In genomic region chr19:21577443-21577842, GRCm38 (mm10) we compare ENCODE assay signal across 22 mouse cellular contexts.
DNase-seq lines count a peak whose midpoint lies in the region; ATAC-seq and TF ChIP-seq lines count a peak whose summit lies in the region.
"Had no signal": no experiment of that assay in that cellular context is flagged by ENCODE, and none has a peak within 500 bp of the region (broad histone marks: within the 10 kb centered on the region; RNA-seq: fewer than 3 reads in every experiment).

No protein-coding gene starts in this region.

- H3K79me2 ChIP-seq in myocyte (ENCODE audit: control insufficient read depth, insufficient read depth): no peaks in the 10 kb centered on the region

- 0 out of 2 replicates have a peak overlapping the region, but pooled peaks have one; percentile 3 for H3K4me2 ChIP-seq in heart, embryonic 13.5 days
- H3K4me2 ChIP-seq in stomach, embryonic 15.5 days: no peak overlapping the region
- H3K4me2 ChIP-seq in stomach, postnatal 0 days (replicated peaks; ENCODE audit: low read depth): no peak overlapping the region
- H3K4me2 ChIP-seq in myocyte (ENCODE audit: low read depth): peak overlapping the region; percentile 32
- H3K4me2 ChIP-seq in forebrain, postnatal 0 days (ENCODE audit: low read depth): no peak overlapping the region

- no peak overlapping the region for H3K9ac ChIP-seq in heart, embryonic 13.5 days
- H3K9ac ChIP-seq in stomach, embryonic 15.5 days: no peak overlapping the region
- no peak overlapping the region for H3K9ac ChIP-seq in stomach, postnatal 0 days (ENCODE audit: low read length)
- H3K9ac ChIP-seq in forebrain, postnatal 0 days: no peak overlapping the region

- no peak overlapping the region for H3K4me3 ChIP-seq in heart, embryonic 13.5 days
- no peak overlapping the region for H3K4me3 ChIP-seq in stomach, embryonic 15.5 days (replicated peaks)
- H3K4me3 ChIP-seq in stomach, postnatal 0 days (ENCODE audit: low read depth, low read length): no peak overlapping the region
- H3K4me3 ChIP-seq in myocyte: no peak overlapping the region
- no peak overlapping the region for H3K4me3 ChIP-seq in forebrain, postnatal 0 days (ENCODE audit: low read depth, low read length)

- peak; percentile 61 for DNase-seq in heart, adult 11 months
- DNase-seq in heart, postnatal 14 days: no peak
- no peak for DNase-seq in heart, postnatal 36 days
- DNase-seq in stomach, postnatal 0 days (ENCODE audit: low spot score): no peak
- no peak for DNase-seq in forebrain, postnatal 0 days
- DNase-seq: adrenal gland, adult 2 months; adrenal gland, adult 8-10 months; adrenal gland, postnatal 10 days; adrenal gland, postnatal 14 days; adrenal gland, postnatal 25 days; adrenal gland, postnatal 36 days; B cell, adult 2 months; cerebellum, adult 11 months; cerebellum, adult 11-12 months had no signal

- no peak for TF ChIP-seq CTCF in stomach, postnatal 0 days (IDR thresholded peaks at IDR 0.05; ENCODE audit: low read depth)
- TF ChIP-seq CTCF in forebrain, postnatal 0 days (IDR thresholded peaks at IDR 0.05; ENCODE audit: low read depth): no peak

- no peaks in the 10 kb centered on the region for H3K36me3 ChIP-seq in heart, embryonic 13.5 days
- no peaks in the 10 kb centered on the region for H3K36me3 ChIP-seq in stomach, embryonic 15.5 days
- H3K36me3 ChIP-seq in stomach, postnatal 0 days (ENCODE audit: control insufficient read depth, insufficient read depth, low read length): no peaks in the 10 kb centered on the region
- no peaks in the 10 kb centered on the region for H3K36me3 ChIP-seq in myocyte (ENCODE audit: control insufficient read depth, insufficient read depth)
- H3K36me3 ChIP-seq in forebrain, postnatal 0 days (ENCODE audit: insufficient read depth): no peaks in the 10 kb centered on the region
- H3K36me3 ChIP-seq: G1E had no signal

- TF ChIP-seq POLR2A in myocyte (IDR thresholded peaks at IDR 0.05; ENCODE audit: insufficient read length, low read depth): no peak

- WGBS in heart, embryonic 13.5 days: 26% methylated on average over 3 of the region's 3 CpGs
- WGBS in stomach, embryonic 15.5 days: 48% methylated on average over 3 of the region's 3 CpGs
- WGBS in stomach, postnatal 0 days: 49% methylated on average over 3 of the region's 3 CpGs
- 53% methylated on average over 3 of the region's 3 CpGs for WGBS in forebrain, postnatal 0 days

- H3K9me3 ChIP-seq in heart, embryonic 13.5 days: no peaks in the 10 kb centered on the region
- H3K9me3 ChIP-seq in stomach, embryonic 15.5 days: no peaks in the 10 kb centered on the region
- no peaks in the 10 kb centered on the region for H3K9me3 ChIP-seq in stomach, postnatal 0 days (ENCODE audit: control insufficient read depth, low read length)
- H3K9me3 ChIP-seq in forebrain, postnatal 0 days (ENCODE audit: low read length): no peaks in the 10 kb centered on the region
- H3K9me3 ChIP-seq: G1E had no signal

- ATAC-seq in heart, embryonic 13.5 days (ENCODE audit: extremely low read depth, insufficient number of reproducible peaks, low FRiP score, low TSS enrichment): no peak
- ATAC-seq in stomach, embryonic 15.5 days (ENCODE audit: insufficient read depth, low FRiP score, low read depth): peak; percentile 35; the same call in 1 of the 2 replicates
- ATAC-seq in stomach, postnatal 0 days (ENCODE audit: low FRiP score, low TSS enrichment): no peak
- ATAC-seq in forebrain, postnatal 0 days: no peak
- ATAC-seq: activated CD4-positive, CD25-positive, alpha-beta regulatory T cell, adult 4 months; CD4-positive, CD25-positive, alpha-beta regulatory T cell, adult 4 months; Patski had no signal

- H3K4me1 ChIP-seq in heart, embryonic 13.5 days: peaks cover 26% of the 10 kb centered on the region
- H3K4me1 ChIP-seq in stomach, embryonic 15.5 days: no peaks in the 10 kb centered on the region
- no peaks in the 10 kb centered on the region for H3K4me1 ChIP-seq in stomach, postnatal 0 days (replicated peaks; ENCODE audit: control insufficient read depth, insufficient read depth)
- no peaks in the 10 kb centered on the region for H3K4me1 ChIP-seq in forebrain, postnatal 0 days (ENCODE audit: insufficient read depth)

- TF ChIP-seq EP300 in stomach, postnatal 0 days (optimal IDR thresholded peaks at IDR 0.05): no peak

- peak overlapping the region; percentile 8; the same call in 1 of the 2 replicates for H3K27ac ChIP-seq in heart, embryonic 13.5 days (replicated peaks)
- no peak overlapping the region for H3K27ac ChIP-seq in stomach, embryonic 15.5 days
- no peak overlapping the region for H3K27ac ChIP-seq in stomach, postnatal 0 days (replicated peaks)
- H3K27ac ChIP-seq in forebrain, postnatal 0 days (ENCODE audit: low read depth, low read length): no peak overlapping the region

- H3K27me3 ChIP-seq in heart, embryonic 13.5 days (replicated peaks): no peaks in the 10 kb centered on the region
- H3K27me3 ChIP-seq in stomach, embryonic 15.5 days (replicated peaks): no peaks in the 10 kb centered on the region
- no peaks in the 10 kb centered on the region for H3K27me3 ChIP-seq in stomach, postnatal 0 days (ENCODE audit: control insufficient read depth, insufficient read depth, low read length)
- H3K27me3 ChIP-seq in myocyte (ENCODE audit: control insufficient read depth, insufficient read depth, insufficient read length): no peaks in the 10 kb centered on the region
- H3K27me3 ChIP-seq in forebrain, postnatal 0 days (ENCODE audit: insufficient read depth, low read length): no peaks in the 10 kb centered on the region
- H3K27me3 ChIP-seq: CH12.LX had no signal

- intact Hi-C loops in heart, postnatal 14 days (cut with DNase I): loop anchor here (10.0 kb wide), 1 partner anchor 367 kb away; no protein-coding TSS in a partner anchor
- intact Hi-C loops in heart, postnatal 36 days (cut with DNase I): no loop called here

- no peak overlapping the region for H3ac ChIP-seq in myocyte (ENCODE audit: control insufficient read depth, insufficient read length)

TF ChIP-seq in myocyte, 11 proteins besides CTCF, POLR2A, EP300 and RAD21:
- TF ChIP-seq SRF (IDR thresholded peaks at IDR 0.05; ENCODE audit: control insufficient read depth, insufficient read length, low read depth): no peak
- peak in 2 of 3 experiments; percentile 66 to 80 for TF ChIP-seq MYOG (IDR thresholded peaks at IDR 0.05; ENCODE audit: control insufficient read depth in 1 of 3, insufficient read depth in 1 of 3, insufficient read length in 2 of 3, low read depth in 2 of 3)
- TF ChIP-seq TCF12 (IDR thresholded peaks at IDR 0.05; ENCODE audit: insufficient read depth, poor library complexity, severe bottlenecking): no peak
- no peak for TF ChIP-seq TCF3 (IDR thresholded peaks at IDR 0.05; ENCODE audit: insufficient read length, low read depth)
- TF ChIP-seq E2F4 (IDR thresholded peaks at IDR 0.05; ENCODE audit: insufficient read depth): no peak
- peak in 2 of 3 experiments; percentile 15 to 31 for TF ChIP-seq MYOD1 (IDR thresholded peaks at IDR 0.05; ENCODE audit: control insufficient read depth in 1 of 3, insufficient read length in 2 of 3, low read depth in 2 of 3)

Comparison
In these comparisons a context has a peak if more than half of its experiments do, and no peak if none do; other contexts are left out.
1. H3K4me2 ChIP-seq: peak in heart, embryonic 13.5 days (single experiment) and myocyte (single experiment); none in stomach, embryonic 15.5 days (single experiment), stomach, postnatal 0 days (single experiment) and forebrain, postnatal 0 days (single experiment).